Mouse (Mus musculus): ENCODE data around the gene Mylk. TPM values are rescaled to one million over a fixed set of nuclear protein-coding genes. Genes with fewer than 3 reads are reported as not detected.

The Mylk gene
- polyA plus RNA-seq, 1 experiment from 2014 or later: 562 TPM

DNA sequence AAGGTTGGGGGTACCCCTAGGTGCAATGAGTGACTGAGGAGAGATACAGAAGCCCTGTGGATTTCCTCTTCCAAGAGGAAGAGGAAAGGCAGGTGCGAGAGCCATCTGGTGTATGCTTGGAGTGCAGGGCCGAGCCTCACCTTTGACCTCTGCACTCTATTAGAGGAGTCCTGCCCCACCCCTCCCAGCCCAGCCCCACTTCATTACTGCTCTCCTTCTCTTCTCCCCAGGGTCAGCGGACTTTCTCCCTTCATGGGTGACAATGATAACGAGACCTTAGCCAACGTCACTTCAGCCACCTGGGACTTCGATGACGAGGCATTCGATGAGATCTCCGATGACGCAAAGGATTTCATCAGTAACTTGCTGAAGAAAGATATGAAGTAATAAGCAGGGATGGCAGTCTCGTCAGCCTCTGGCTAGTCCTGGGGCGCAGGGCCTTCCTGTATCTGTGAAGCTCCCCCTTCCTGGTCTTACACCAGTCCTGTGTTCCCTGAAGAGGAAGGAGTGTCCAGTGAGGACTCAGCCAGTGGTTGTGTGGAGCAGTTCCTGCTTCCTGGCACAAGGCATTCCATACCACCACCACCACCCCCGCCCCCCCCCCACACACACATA, 241.3 kb downstream of the Mylk start:
- H3K9me3 ChIP-seq (ENCODE audit: control insufficient read depth): no peaks in the 10 kb centered on the region
- peaks cover 66% of the 10 kb centered on the region for H3K36me3 ChIP-seq (ENCODE audit: control insufficient read depth, insufficient read depth)
- peak; percentile 74 for ATAC-seq
- H3K4me2 ChIP-seq (replicated peaks; ENCODE audit: low read depth): no peak overlapping the region
- 60% methylated on average over 13 of the region's 13 CpGs for WGBS
- no peaks in the 10 kb centered on the region for H3K27me3 ChIP-seq (replicated peaks; ENCODE audit: control insufficient read depth, insufficient read depth, low read length)
- peaks cover 6% of the 10 kb centered on the region; the same call in 1 of the 2 replicates for H3K4me1 ChIP-seq (replicated peaks; ENCODE audit: control insufficient read depth, insufficient read depth, low read length)
- H3K4me3 ChIP-seq (ENCODE audit: low read depth, low read length): no peak overlapping the region
- H3K27ac ChIP-seq (ENCODE audit: low read depth, low read length): peak overlapping the region; percentile 35; the same call in 1 of the 2 replicates
- no peak overlapping the region for H3K9ac ChIP-seq (ENCODE audit: low read depth, low read length)
- peak; percentile 20; the same call in 1 of the 2 replicates for TF ChIP-seq CTCF (IDR thresholded peaks at IDR 0.05; ENCODE audit: low read depth)

DNA sequence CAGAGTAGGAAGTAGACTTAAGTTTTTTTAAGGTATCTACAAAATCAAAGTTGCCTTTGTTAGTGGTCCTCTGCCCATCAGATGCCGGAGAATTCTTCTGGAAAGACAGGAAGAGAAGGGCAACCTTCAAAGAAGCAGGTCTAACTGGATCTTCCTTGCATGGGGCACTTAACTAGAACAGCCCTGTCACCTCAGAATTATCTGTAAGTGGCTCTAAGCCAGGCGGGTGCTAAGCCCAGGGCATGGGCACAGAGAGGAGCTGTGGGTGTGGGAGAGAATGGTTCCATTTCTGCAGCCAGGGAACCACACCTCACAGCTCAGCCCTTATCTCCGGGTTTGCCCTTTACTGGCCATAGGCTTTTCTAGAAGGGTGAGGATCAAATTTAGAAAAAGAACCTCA, 246.4 kb downstream of the Mylk start:
- no peaks in the 10 kb centered on the region for H3K27me3 ChIP-seq (replicated peaks; ENCODE audit: control insufficient read depth, insufficient read depth, low read length)
- WGBS: 76% methylated on average over 3 of the region's 3 CpGs
- no peaks in the 10 kb centered on the region; the same call in 1 of the 2 replicates for H3K4me1 ChIP-seq (replicated peaks; ENCODE audit: control insufficient read depth, insufficient read depth, low read length)
- no peak overlapping the region for H3K27ac ChIP-seq (ENCODE audit: low read depth, low read length)
- no peaks in the 10 kb centered on the region for H3K9me3 ChIP-seq (ENCODE audit: control insufficient read depth)
- peaks cover 39% of the 10 kb centered on the region for H3K36me3 ChIP-seq (ENCODE audit: control insufficient read depth, insufficient read depth)
- no peak overlapping the region for H3K4me3 ChIP-seq (ENCODE audit: low read depth, low read length)
- H3K9ac ChIP-seq (ENCODE audit: low read depth, low read length): no peak overlapping the region
- no peak overlapping the region for H3K4me2 ChIP-seq (replicated peaks; ENCODE audit: low read depth)
- TF ChIP-seq CTCF (IDR thresholded peaks at IDR 0.05; ENCODE audit: low read depth): no peak
- no peak for ATAC-seq

DNA sequence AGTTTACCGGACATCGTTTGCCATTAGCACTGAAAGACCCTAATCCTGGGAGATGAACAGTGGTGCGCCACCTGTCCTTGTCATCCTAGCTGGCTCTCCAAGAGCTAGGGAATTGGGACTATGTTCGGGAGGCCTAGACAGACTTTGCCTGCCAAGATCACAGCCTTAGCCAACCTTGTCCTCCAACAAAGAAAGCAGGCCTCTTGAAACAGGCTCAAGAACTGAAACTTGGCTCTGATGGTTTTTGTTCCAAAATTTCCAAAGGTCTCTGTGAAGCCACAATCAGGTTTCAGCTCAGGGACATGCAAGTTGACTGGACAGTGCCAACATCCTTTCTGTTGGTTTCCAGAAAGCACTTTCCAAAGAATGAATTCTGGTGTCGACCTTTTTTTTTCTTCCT, 247.8 kb downstream of the Mylk start:
- Histone ChIP-seq H3K4me1 (replicated peaks; ENCODE audit: control insufficient read depth, insufficient read depth, low read length) (no peaks in the 10 kb centered on the region; the same call in 1 of the 2 replicates), H3K4me2 (replicated peaks; ENCODE audit: low read depth) (no peak overlapping the region)
- no peak for ATAC-seq

DNA sequence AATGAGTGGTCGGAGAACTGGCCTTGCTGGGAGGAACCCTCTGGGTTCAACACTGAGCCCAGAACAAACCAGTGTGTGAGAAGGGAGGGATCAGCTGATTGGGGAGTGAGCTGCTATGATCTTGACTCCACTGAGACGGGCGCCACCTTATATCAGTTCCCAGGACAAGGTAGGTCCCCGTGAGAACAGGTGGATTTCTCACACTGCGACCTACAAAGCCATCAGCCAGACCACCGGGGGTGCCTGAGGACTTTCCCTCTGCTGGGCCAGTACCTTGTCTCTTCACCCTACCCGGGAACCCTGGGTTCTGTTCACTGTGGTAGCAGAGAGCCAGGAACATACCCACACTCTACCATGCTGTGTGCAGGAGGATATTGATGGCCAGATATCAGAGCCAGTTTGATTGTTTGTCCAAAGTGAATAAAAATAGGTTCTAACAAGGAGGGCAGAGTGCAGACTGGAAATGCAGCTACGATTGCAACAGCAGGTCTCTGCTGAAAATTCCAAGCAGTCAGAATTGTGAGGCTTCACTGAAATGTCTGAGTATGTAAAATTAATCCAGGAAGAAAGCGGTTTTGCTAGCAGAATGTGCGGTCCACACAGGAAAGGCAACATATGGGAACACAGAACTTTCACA, 248.8 kb downstream of the Mylk start:
- no peaks in the 10 kb centered on the region for H3K9me3 ChIP-seq (ENCODE audit: control insufficient read depth)
- 74% methylated on average over 10 of the region's 10 CpGs for WGBS
- H3K4me1 ChIP-seq (replicated peaks; ENCODE audit: control insufficient read depth, insufficient read depth, low read length): no peaks in the 10 kb centered on the region; the same call in 1 of the 2 replicates
- peak overlapping the region; percentile 28; the same call in 1 of the 2 replicates for H3K27ac ChIP-seq (ENCODE audit: low read depth, low read length)
- peaks cover 28% of the 10 kb centered on the region for H3K36me3 ChIP-seq (ENCODE audit: control insufficient read depth, insufficient read depth)
- no peak overlapping the region for H3K9ac ChIP-seq (ENCODE audit: low read depth, low read length)
- no peak for ATAC-seq
- no peak for TF ChIP-seq CTCF (IDR thresholded peaks at IDR 0.05; ENCODE audit: low read depth)
- H3K4me2 ChIP-seq (replicated peaks; ENCODE audit: low read depth): no peak overlapping the region
- H3K27me3 ChIP-seq (replicated peaks; ENCODE audit: control insufficient read depth, insufficient read depth, low read length): no peaks in the 10 kb centered on the region
- H3K4me3 ChIP-seq (ENCODE audit: low read depth, low read length): no peak overlapping the region

More for the DNA sequence above, 247.8 kb downstream of the Mylk start:
- no peaks in the 10 kb centered on the region for H3K9me3 ChIP-seq (ENCODE audit: control insufficient read depth)
- no peak overlapping the region for H3K27ac ChIP-seq (ENCODE audit: low read depth, low read length)
- no peaks in the 10 kb centered on the region for H3K27me3 ChIP-seq (replicated peaks; ENCODE audit: control insufficient read depth, insufficient read depth, low read length)
- 89% methylated on average over 5 of the region's 5 CpGs for WGBS
- H3K4me3 ChIP-seq (ENCODE audit: low read depth, low read length): no peak overlapping the region
- no peak for TF ChIP-seq CTCF (IDR thresholded peaks at IDR 0.05; ENCODE audit: low read depth)
- no peak overlapping the region for H3K9ac ChIP-seq (ENCODE audit: low read depth, low read length)
- H3K36me3 ChIP-seq (ENCODE audit: control insufficient read depth, insufficient read depth): peaks cover 38% of the 10 kb centered on the region

GRCm38 (mm10) chr16:34994641-34995141, 249.7 kb downstream of the Mylk start:
- H3K27me3 ChIP-seq (replicated peaks; ENCODE audit: control insufficient read depth, insufficient read depth, low read length): no peaks in the 10 kb centered on the region
- ATAC-seq: peak; percentile 10; the same call in 1 of the 2 replicates
- TF ChIP-seq CTCF (IDR thresholded peaks at IDR 0.05; ENCODE audit: low read depth): no peak
- no peaks in the 10 kb centered on the region; the same call in 1 of the 2 replicates for H3K4me1 ChIP-seq (replicated peaks; ENCODE audit: control insufficient read depth, insufficient read depth, low read length)
- peaks cover 24% of the 10 kb centered on the region for H3K36me3 ChIP-seq (ENCODE audit: control insufficient read depth, insufficient read depth)
- H3K27ac ChIP-seq (ENCODE audit: low read depth, low read length): peak overlapping the region; percentile 70
- no peak overlapping the region for H3K9ac ChIP-seq (ENCODE audit: low read depth, low read length)
- no peaks in the 10 kb centered on the region for H3K9me3 ChIP-seq (ENCODE audit: control insufficient read depth)
- 63% methylated on average over 9 of the region's 9 CpGs for WGBS
- H3K4me2 ChIP-seq (replicated peaks; ENCODE audit: low read depth): 0 out of 2 replicates have a peak overlapping the region, but pooled peaks have one; percentile 18
- H3K4me3 ChIP-seq (ENCODE audit: low read depth, low read length): peak overlapping the region; percentile 19

DNA sequence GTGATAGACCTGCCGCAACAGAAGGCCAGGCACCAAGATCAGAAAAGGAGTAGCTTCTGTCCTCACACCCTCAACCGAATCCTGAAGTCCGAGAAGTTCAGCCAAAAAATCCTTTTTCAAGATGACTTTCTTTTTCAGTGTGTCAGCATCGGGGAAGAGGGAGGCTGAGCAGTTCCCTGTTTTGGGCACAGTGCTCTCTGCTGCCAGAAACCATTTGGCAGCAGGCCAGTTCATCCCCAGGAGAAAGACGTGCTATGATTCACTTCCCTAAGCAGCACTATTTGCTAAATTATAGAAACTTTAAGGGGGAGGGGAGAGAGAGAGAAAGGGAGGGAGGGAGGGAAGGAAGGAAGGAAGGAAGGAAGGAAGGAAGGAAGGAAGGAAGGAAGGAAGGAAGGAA, 251.1 kb downstream of the Mylk start:
- Histone ChIP-seq H3K4me3 (ENCODE audit: low read depth, low read length) (peak overlapping the region; percentile 10), H3K4me2 (replicated peaks; ENCODE audit: low read depth) (peak overlapping the region; percentile 44; the same call in 1 of the 2 replicates)
- no peak for ATAC-seq

More for the DNA sequence above, 251.1 kb downstream of the Mylk start:
- H3K9ac ChIP-seq (ENCODE audit: low read depth, low read length): peak overlapping the region; percentile 35
- WGBS: 42% methylated on average over 5 of the region's 5 CpGs
- TF ChIP-seq CTCF (IDR thresholded peaks at IDR 0.05; ENCODE audit: low read depth): no peak
- H3K4me1 ChIP-seq (replicated peaks; ENCODE audit: control insufficient read depth, insufficient read depth, low read length): no peaks in the 10 kb centered on the region; the same call in 1 of the 2 replicates
- peak overlapping the region; percentile 57 for H3K27ac ChIP-seq (ENCODE audit: low read depth, low read length)
- peaks cover 24% of the 10 kb centered on the region for H3K36me3 ChIP-seq (ENCODE audit: control insufficient read depth, insufficient read depth)
- H3K27me3 ChIP-seq (replicated peaks; ENCODE audit: control insufficient read depth, insufficient read depth, low read length): no peaks in the 10 kb centered on the region
- no peaks in the 10 kb centered on the region for H3K9me3 ChIP-seq (ENCODE audit: control insufficient read depth)

All from intestine, postnatal 0 days (tissue).